Mouse (Mus musculus): ENCODE measurements at regions not wholly inside any gene's neighbourhood (a gene's known extent, or its start where the extent isn't known, plus 50 kb on each side); places are given as distances from the start of the nearest gene placed in this dataset.

- Histone ChIP-seq H3K36me3 (ENCODE audit: control insufficient read depth, insufficient read depth, low read length, poor library complexity, severe bottlenecking) (no peaks in the 10 kb centered on the region), H3K9me3 (ENCODE audit: control insufficient read depth, insufficient read depth, low read depth, low read length) (no peaks in the 10 kb centered on the region), H3K27ac (ENCODE audit: insufficient read depth, low read depth, low read length, poor library complexity, severe bottlenecking) (no peak overlapping the region), H3K9ac (ENCODE audit: insufficient read depth, low read depth, low read length, poor library complexity, severe bottlenecking) (no peak overlapping the region), H3K4me1 (ENCODE audit: control insufficient read depth in 2 of 2, insufficient read depth in 2 of 2, low read length in 2 of 2, poor library complexity in 1 of 2) (no peaks in the 10 kb centered on the region), H3K4me3 (ENCODE audit: insufficient read depth in 1 of 2, low read depth in 1 of 2, low read length in 2 of 2, poor library complexity in 1 of 2, severe bottlenecking in 1 of 2) (no peak overlapping the region)
- no peak for DNase-seq (ENCODE audit: low read depth, low spot score)
- TF ChIP-seq HCFC1 (IDR thresholded peaks at IDR 0.05; ENCODE audit: borderline replicate concordance, insufficient read depth, low read length) (no peak), MAFK (IDR thresholded peaks at IDR 0.05; ENCODE audit: insufficient read depth, low read depth, low read length) (no peak), ZNF384 (IDR thresholded peaks at IDR 0.05; ENCODE audit: low read depth, low read length) (no peak), ZC3H11A (IDR thresholded peaks at IDR 0.05; ENCODE audit: borderline replicate concordance, low read depth, low read length) (no peak), CHD2 (IDR thresholded peaks at IDR 0.05; ENCODE audit: low read depth, low read length) (no peak)
- in situ Hi-C loops (cut with MboI; ENCODE audit: low sequenced_read_pairs in 2 of 2, unreplicated experiment in 2 of 2): no loop called here
Observed at GRCm38 (mm10) chr17:94808758-94809157, 58.9 kb upstream of the Mettl4 start.
